In genomic region chr16:91171911-91172440, GRCm38 (mm10) we compare ENCODE assay signal across 34 mouse cellular contexts. TPM values are rescaled to one million over a fixed set of nuclear protein-coding genes. Genes with fewer than 3 reads are reported as not detected.
DNase-seq lines count a peak whose midpoint lies in the region; ATAC-seq and TF ChIP-seq lines count a peak whose summit lies in the region.
"Had no signal": no experiment of that assay in that cellular context is flagged by ENCODE, and none has a peak within 500 bp of the region (broad histone marks: within the 10 kb centered on the region; RNA-seq: fewer than 3 reads in every experiment).

No protein-coding gene starts in this region.

- no peak overlapping the region for H3K4me2 ChIP-seq in forebrain, postnatal 0 days (ENCODE audit: low read depth)
- H3K4me2 ChIP-seq in midbrain, embryonic 11.5 days: no peak overlapping the region
- no peak overlapping the region for H3K4me2 ChIP-seq in midbrain, embryonic 16.5 days (ENCODE audit: low read length)
- peak overlapping the region; percentile 8; the same call in 1 of the 2 replicates for H3K4me2 ChIP-seq in forebrain, embryonic 13.5 days
- H3K4me2 ChIP-seq: heart, embryonic 13.5 days; hindbrain, embryonic 12.5 days; hindbrain, embryonic 15.5 days had no signal

- TF ChIP-seq POLR2A in brain, embryonic 14.5 days (IDR thresholded peaks at IDR 0.05; ENCODE audit: borderline replicate concordance, extremely low read depth, insufficient read depth, insufficient read length, poor library complexity, severe bottlenecking): no peak

- peak overlapping the region; percentile 19; the same call in 1 of the 2 replicates for H3K4me3 ChIP-seq in forebrain, embryonic 10.5 days
- no peak overlapping the region for H3K4me3 ChIP-seq in forebrain, postnatal 0 days (ENCODE audit: low read depth, low read length)
- H3K4me3 ChIP-seq in midbrain, embryonic 11.5 days (ENCODE audit: low read depth, low read length): no peak overlapping the region
- H3K4me3 ChIP-seq in midbrain, embryonic 16.5 days (ENCODE audit: low read depth, low read length): no peak overlapping the region
- no peak overlapping the region for H3K4me3 ChIP-seq in forebrain, embryonic 13.5 days
- H3K4me3 ChIP-seq: heart, adult 2 months; heart, embryonic 10.5 days; heart, embryonic 13.5 days; hindbrain, embryonic 12.5 days; hindbrain, embryonic 15.5 days had no signal

- no peak for ATAC-seq in forebrain, postnatal 0 days
- peak; percentile 33 for ATAC-seq in midbrain, embryonic 11.5 days (ENCODE audit: low FRiP score)
- ATAC-seq in midbrain, embryonic 16.5 days: no peak
- peak; percentile 17; the same call in 1 of the 2 replicates for ATAC-seq in forebrain, embryonic 13.5 days
- ATAC-seq: intestine, postnatal 0 days; Patski had no signal

- H3K27me3 ChIP-seq in forebrain, embryonic 10.5 days (ENCODE audit: poor library complexity, severe bottlenecking): peaks cover 94% of the 10 kb centered on the region
- H3K27me3 ChIP-seq in forebrain, postnatal 0 days (ENCODE audit: insufficient read depth, low read length): peaks cover 30% of the 10 kb centered on the region
- H3K27me3 ChIP-seq in midbrain, embryonic 11.5 days (ENCODE audit: control insufficient read depth, insufficient read depth, low read length): peaks cover 68% of the 10 kb centered on the region
- peaks cover 28% of the 10 kb centered on the region for H3K27me3 ChIP-seq in midbrain, embryonic 16.5 days (ENCODE audit: control insufficient read depth, insufficient read depth, low read depth, low read length)
- H3K27me3 ChIP-seq in forebrain, embryonic 13.5 days: peaks cover 61% of the 10 kb centered on the region

- intact Hi-C loops in heart, postnatal 25 days (cut with DNase I): no loop called here

- no peaks in the 10 kb centered on the region for H3K9me3 ChIP-seq in forebrain, embryonic 10.5 days
- no peaks in the 10 kb centered on the region for H3K9me3 ChIP-seq in forebrain, postnatal 0 days (ENCODE audit: low read length)
- H3K9me3 ChIP-seq in midbrain, embryonic 11.5 days (ENCODE audit: control insufficient read depth, low read length): no peaks in the 10 kb centered on the region
- H3K9me3 ChIP-seq in midbrain, embryonic 16.5 days (replicated peaks; ENCODE audit: control insufficient read depth, low read length, poor library complexity, severe bottlenecking): no peaks in the 10 kb centered on the region
- H3K9me3 ChIP-seq in forebrain, embryonic 13.5 days (replicated peaks): no peaks in the 10 kb centered on the region
- H3K9me3 ChIP-seq: G1E; heart, embryonic 10.5 days; heart, embryonic 13.5 days; hindbrain, embryonic 12.5 days; hindbrain, embryonic 15.5 days had no signal

- no peak for DNase-seq in forebrain, embryonic 10.5 days (ENCODE audit: extremely low spot score, low spot score)
- DNase-seq in forebrain, postnatal 0 days: no peak
- DNase-seq in midbrain, embryonic 11.5 days (ENCODE audit: low spot score, missing footprints): peak; percentile 92
- peak; percentile 82 for DNase-seq in brain, embryonic 14.5 days (ENCODE audit: low read depth)
- no peak for DNase-seq in heart, postnatal 25 days (ENCODE audit: low spot score)
- DNase-seq in urinary bladder, adult 18-20 months (ENCODE audit: low spot score in 2 of 2): no peak
- DNase-seq: adrenal gland, postnatal 10 days; adrenal gland, postnatal 36 days; B cell, adult 2 months; cerebellum, adult 11 months; cerebellum, adult 2 months; cerebellum, adult 9-11 months; cerebellum, postnatal 25 days; gastrocnemius, postnatal 10 days; gastrocnemius, postnatal 36 days; heart, adult 2 months; heart, postnatal 14 days had no signal

- TF ChIP-seq CTCF in forebrain, postnatal 0 days (IDR thresholded peaks at IDR 0.05; ENCODE audit: low read depth): no peak
- TF ChIP-seq CTCF in brain, embryonic 14.5 days (IDR thresholded peaks at IDR 0.05; ENCODE audit: borderline replicate concordance, extremely low read depth, insufficient read depth, insufficient read length): no peak

- H3K27ac ChIP-seq in forebrain, embryonic 10.5 days: peak overlapping the region; percentile 83
- no peak overlapping the region for H3K27ac ChIP-seq in forebrain, postnatal 0 days (ENCODE audit: low read depth, low read length)
- H3K27ac ChIP-seq in midbrain, embryonic 11.5 days (ENCODE audit: low read depth, low read length): no peak overlapping the region
- H3K27ac ChIP-seq in midbrain, embryonic 16.5 days (ENCODE audit: low read length): no peak overlapping the region
- no peak overlapping the region for H3K27ac ChIP-seq in forebrain, embryonic 13.5 days
- H3K27ac ChIP-seq: heart, adult 2 months; heart, embryonic 10.5 days; heart, embryonic 13.5 days; hindbrain, embryonic 12.5 days; hindbrain, embryonic 15.5 days had no signal

- H3K9ac ChIP-seq in forebrain, postnatal 0 days: no peak overlapping the region
- no peak overlapping the region for H3K9ac ChIP-seq in midbrain, embryonic 11.5 days (ENCODE audit: low read length)
- no peak overlapping the region for H3K9ac ChIP-seq in midbrain, embryonic 16.5 days (ENCODE audit: low read depth, low read length)
- H3K9ac ChIP-seq in forebrain, embryonic 13.5 days: no peak overlapping the region
- H3K9ac ChIP-seq: heart, embryonic 13.5 days; hindbrain, embryonic 12.5 days; hindbrain, embryonic 15.5 days had no signal

- WGBS in forebrain, embryonic 10.5 days: 44% methylated on average over 14 of the region's 14 CpGs
- WGBS in forebrain, postnatal 0 days: 23% methylated on average over 14 of the region's 14 CpGs
- WGBS in midbrain, embryonic 11.5 days: 40% methylated on average over 14 of the region's 14 CpGs
- 21% methylated on average over 14 of the region's 14 CpGs for WGBS in midbrain, embryonic 16.5 days
- WGBS in forebrain, embryonic 13.5 days: 9% methylated on average over 14 of the region's 14 CpGs

- peaks cover 88% of the 10 kb centered on the region for H3K4me1 ChIP-seq in forebrain, embryonic 10.5 days
- no peaks in the 10 kb centered on the region for H3K4me1 ChIP-seq in forebrain, postnatal 0 days (ENCODE audit: insufficient read depth)
- H3K4me1 ChIP-seq in midbrain, embryonic 11.5 days (ENCODE audit: control insufficient read depth, insufficient read depth, low read length): peaks cover 35% of the 10 kb centered on the region
- peaks cover 17% of the 10 kb centered on the region for H3K4me1 ChIP-seq in midbrain, embryonic 16.5 days (ENCODE audit: control insufficient read depth, insufficient read depth, low read length)
- H3K4me1 ChIP-seq in forebrain, embryonic 13.5 days: peaks cover 71% of the 10 kb centered on the region

- H3K36me3 ChIP-seq in forebrain, embryonic 10.5 days (replicated peaks): no peaks in the 10 kb centered on the region
- no peaks in the 10 kb centered on the region for H3K36me3 ChIP-seq in forebrain, postnatal 0 days (ENCODE audit: insufficient read depth)
- H3K36me3 ChIP-seq in midbrain, embryonic 11.5 days (ENCODE audit: control insufficient read depth, insufficient read depth, low read length): no peaks in the 10 kb centered on the region
- no peaks in the 10 kb centered on the region for H3K36me3 ChIP-seq in midbrain, embryonic 16.5 days (ENCODE audit: control insufficient read depth, insufficient read depth, low read length)
- H3K36me3 ChIP-seq in forebrain, embryonic 13.5 days (ENCODE audit: poor library complexity, severe bottlenecking): no peaks in the 10 kb centered on the region
- H3K36me3 ChIP-seq: G1E; heart, embryonic 10.5 days; heart, embryonic 13.5 days; hindbrain, embryonic 12.5 days; hindbrain, embryonic 15.5 days had no signal

RNA-seq across cellular contexts. Expression of gene Olig2, which starts 53.3 kb away (rescaled TPM):
- polyA plus RNA-seq in forebrain, embryonic 10.5 days (2016; fragmentation: Nextera tagmentation; extraction: Ambion mirVana): 10.5 and 11.2 TPM in 2 replicates
- total RNA-seq in forebrain, postnatal 0 days (2014; rRNA removed): 32.8 and 41.0 TPM in 2 replicates
- 11.6 and 14.7 TPM in 2 replicates for polyA plus RNA-seq in forebrain, postnatal 0 days (2015; fragmentation: Nextera tagmentation; extraction: Ambion mirVana)
- polyA plus RNA-seq in midbrain, embryonic 11.5 days (2014; fragmentation: Nextera tagmentation; extraction: Ambion mirVana): 6.8 and 7.5 TPM in 2 replicates
- 8.5 and 9.9 TPM in 2 replicates for polyA plus RNA-seq in midbrain, embryonic 16.5 days (2015; fragmentation: Nextera tagmentation; extraction: Ambion mirVana)
- polyA plus RNA-seq in brain, embryonic 14.5 days (2012; rRNA removed): 25.1 and 26.7 TPM in 2 replicates
- polyA plus RNA-seq in forebrain, embryonic 13.5 days (2015; fragmentation: Nextera tagmentation; extraction: Ambion mirVana): 6.3 and 8.4 TPM in 2 replicates
- total RNA-seq in heart, postnatal 25 days (2021): not detected
- total RNA-seq: adrenal gland, adult 18-20 months; adrenal gland, postnatal 10 days; adrenal gland, postnatal 36 days; CH12.LX; common myeloid progenitor, adult 5-6 weeks; gastrocnemius, adult 18-20 months; gastrocnemius, postnatal 10 days; gastrocnemius, postnatal 36 days; granulocyte monocyte progenitor cell, adult 5-6 weeks; heart, adult 2 months; heart, postnatal 14 days; hematopoietic stem cell, adult 5-6 weeks had no signal
- polyA plus RNA-seq: G1E; heart, adult 2 months; heart, embryonic 10.5 days; heart, embryonic 13.5 days; heart, embryonic 16.5 days; intestine, embryonic 14.5 days; intestine, postnatal 0 days; Patski had no signal

Comparison
In these comparisons a context has a peak if more than half of its experiments do, and no peak if none do; other contexts are left out.
1. ATAC-seq: peak in midbrain, embryonic 11.5 days (single experiment) and forebrain, embryonic 13.5 days (single experiment); none in forebrain, postnatal 0 days (single experiment) and midbrain, embryonic 16.5 days (single experiment).
2. DNase-seq: peak in midbrain, embryonic 11.5 days (single experiment) and brain, embryonic 14.5 days (single experiment); none in forebrain, embryonic 10.5 days (single experiment), forebrain, postnatal 0 days (single experiment), heart, postnatal 25 days (single experiment) and urinary bladder, adult 18-20 months (0 of 2).